Mouse (Mus musculus) limb, embryonic 12.5 days (tissue): ENCODE measurements around the gene Kcnk16. TPM values are rescaled to one million over a fixed set of nuclear protein-coding genes. Genes with fewer than 3 reads are reported as not detected.

Experiments
- ATAC-seq: fragments of 200-750 bp; cut with Nextera tagmentation; 2 replicates; pipeline ENCODE4 v1.8.0; 2017; ENCODE audit warnings: low read depth, moderate TSS enrichment; ENCODE audit not compliant: insufficient number of reproducible peaks, insufficient read depth, low FRiP score, low TSS enrichment
- H3K27ac ChIP-seq: fragments of 300-500 bp; sonication (generic); 2 replicates; pipeline ENCODE4 v1.5.1; 2016; ENCODE audit warnings: mild to moderate bottlenecking, moderate library complexity
- H3K27me3 ChIP-seq: fragments of 300-500 bp; sonication (generic); 2 replicates; pipeline ENCODE4 v1.6.1; 2016; ENCODE audit warnings: mild to moderate bottlenecking, moderate library complexity
- H3K36me3 ChIP-seq: fragments of 300-500 bp; sonication (generic); 2 replicates; pipeline ENCODE4 v1.6.1; 2016; ENCODE audit warnings: mild to moderate bottlenecking, moderate library complexity
- H3K4me1 ChIP-seq: fragments of 300-500 bp; sonication (generic); replicated peaks from 2 replicates; pipeline ENCODE4 v1.6.1; 2016
- H3K4me2 ChIP-seq: fragments of 300-500 bp; sonication (generic); 2 replicates; pipeline ENCODE4 v1.6.1; 2016; ENCODE audit warnings: mild to moderate bottlenecking, moderate library complexity
- H3K4me3 ChIP-seq: fragments of 300-500 bp; sonication (generic); replicated peaks from 2 replicates; pipeline ENCODE4 v1.5.1; 2016; ENCODE audit warnings: mild to moderate bottlenecking
- H3K9ac ChIP-seq: fragments of 300-500 bp; sonication (generic); replicated peaks from 2 replicates; pipeline ENCODE4 v1.6.1; 2016; ENCODE audit warnings: mild to moderate bottlenecking, moderate library complexity
- H3K9me3 ChIP-seq: fragments of 300-500 bp; sonication (generic); 2 replicates; pipeline ENCODE4 v1.6.1; 2016; ENCODE audit warnings: mild to moderate bottlenecking, moderate library complexity
- WGBS: fragments of 180-500 bp; shearing (Covaris S2); methylation state at CpG from one replicate; pipeline ENCODE4 v1.1.7; 2016; 5-methylcytosine and 5-hydroxymethylcytosine counted together
- polyA plus RNA-seq: library from polyadenylated mRNA; unstranded; fragments of >200 nt; fragmentation: Nextera tagmentation; extraction: Ambion mirVana; gene quantifications from 2 replicates; pipeline ENCODE4 v1.2.1, GENCODE M21; 2016

Gene Kcnk16
- polyA plus RNA-seq, 1 experiment from 2014 or later, result not detected

DNA sequence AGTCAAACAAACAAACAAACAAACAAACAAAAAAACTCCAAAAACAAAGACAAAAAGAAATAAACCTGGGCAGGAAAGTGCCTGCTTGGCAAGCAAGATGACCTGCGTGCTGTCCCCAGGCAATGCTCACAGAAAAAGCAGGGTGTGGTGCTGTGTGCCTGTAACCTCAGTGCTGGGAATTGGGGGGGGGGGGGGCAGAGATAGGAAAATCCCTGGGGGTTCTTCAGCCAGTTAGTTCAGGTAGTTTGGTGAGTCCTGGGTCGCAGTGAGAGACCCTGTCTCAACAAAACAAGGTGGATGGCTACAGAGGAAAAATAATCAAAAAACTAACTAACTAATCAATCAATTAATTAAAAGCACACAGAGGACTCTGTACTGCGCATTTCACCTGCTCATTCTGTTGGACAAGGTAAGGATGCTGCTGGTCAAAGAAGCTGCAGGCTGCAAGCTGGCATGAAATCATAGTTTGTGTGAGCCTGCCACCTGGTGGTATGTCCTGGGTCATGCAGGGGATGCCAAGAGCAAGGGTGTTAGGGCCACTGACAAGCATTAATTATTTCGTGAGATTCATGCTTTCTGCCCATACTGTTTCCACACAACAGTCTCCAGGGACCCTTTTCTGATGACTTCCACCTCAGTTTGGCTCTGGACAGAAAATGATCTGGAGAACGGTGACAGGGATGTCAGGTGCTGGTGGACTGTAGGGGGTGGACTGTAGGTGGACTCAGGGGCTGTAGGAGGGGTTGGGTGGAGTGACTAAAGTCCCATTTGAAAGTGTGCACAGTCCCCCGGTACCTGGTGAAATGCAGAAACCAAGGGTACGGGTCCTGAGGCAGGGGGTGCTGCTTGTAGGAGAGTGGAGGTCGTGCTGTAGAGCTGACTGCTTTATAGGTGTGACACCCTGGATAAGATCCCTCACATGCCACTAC, 10.6 kb downstream of the Kcnk16 start:
- H3K9me3 ChIP-seq, result no peaks in the 10 kb centered on the region
- peaks cover 21% of the 10 kb centered on the region for H3K27me3 ChIP-seq
- 50% methylated on average over 8 of the region's 8 CpGs for WGBS
- no peak overlapping the region for H3K27ac ChIP-seq
- H3K4me2 ChIP-seq, result no peak overlapping the region
- H3K36me3 ChIP-seq, result no peaks in the 10 kb centered on the region
- ATAC-seq, result no peak
- H3K9ac ChIP-seq, result no peak overlapping the region
- no peaks in the 10 kb centered on the region for H3K4me1 ChIP-seq
- no peak overlapping the region for H3K4me3 ChIP-seq

DNA sequence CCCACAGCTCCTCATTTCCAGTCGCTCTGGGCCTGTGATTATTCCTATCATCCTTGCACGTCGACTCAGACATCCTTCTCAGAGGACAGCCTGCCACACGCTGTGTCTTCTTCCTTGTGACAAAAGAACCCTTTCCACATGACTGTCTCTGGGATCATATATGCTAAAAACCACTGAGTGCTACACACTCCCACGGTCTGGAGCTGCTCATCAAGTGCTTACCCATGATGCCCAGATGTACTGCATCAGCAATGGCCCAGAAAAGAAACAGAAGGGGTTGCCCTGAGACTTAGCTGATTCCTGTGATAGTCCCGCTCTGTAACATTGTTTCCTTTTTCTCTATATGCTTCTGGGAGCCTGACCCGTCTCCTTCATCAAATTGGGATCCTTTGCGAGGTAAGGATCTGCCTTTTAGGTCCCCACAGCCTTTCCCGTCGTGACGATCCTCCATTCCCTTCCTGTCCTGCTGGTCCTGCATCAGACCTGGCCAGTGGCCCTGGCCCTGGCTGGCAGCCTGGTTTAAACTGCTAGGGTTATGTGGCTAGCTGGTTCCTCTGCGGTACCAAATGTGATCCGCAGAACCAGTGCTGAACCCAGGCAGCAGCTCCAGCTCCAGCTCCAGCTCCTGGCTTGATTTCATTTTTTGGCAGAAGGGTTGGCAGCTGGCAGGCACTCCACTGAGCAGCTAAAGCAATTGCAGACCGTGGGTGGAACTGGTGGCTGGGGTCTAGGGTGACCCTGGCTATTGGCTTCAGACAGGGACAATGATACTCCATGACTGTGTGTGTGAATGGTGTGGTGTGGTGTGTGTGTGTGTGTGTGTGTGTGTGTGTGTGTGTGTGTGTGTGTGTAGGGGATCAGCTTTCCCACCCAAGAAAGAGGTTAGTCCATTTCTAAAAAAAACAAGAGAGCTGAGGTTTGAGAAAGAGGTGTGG, 18.5 kb downstream of the Kcnk16 start:
- Histone ChIP-seq H3K27me3 (no peaks in the 10 kb centered on the region), H3K9ac (no peak overlapping the region), H3K36me3 (no peaks in the 10 kb centered on the region), H3K27ac (no peak overlapping the region), H3K4me2 (no peak overlapping the region), H3K4me1 (no peaks in the 10 kb centered on the region), H3K9me3 (no peaks in the 10 kb centered on the region), H3K4me3 (no peak overlapping the region)
- no peak for ATAC-seq
- WGBS, result 77% methylated on average over 14 of the region's 14 CpGs

DNA sequence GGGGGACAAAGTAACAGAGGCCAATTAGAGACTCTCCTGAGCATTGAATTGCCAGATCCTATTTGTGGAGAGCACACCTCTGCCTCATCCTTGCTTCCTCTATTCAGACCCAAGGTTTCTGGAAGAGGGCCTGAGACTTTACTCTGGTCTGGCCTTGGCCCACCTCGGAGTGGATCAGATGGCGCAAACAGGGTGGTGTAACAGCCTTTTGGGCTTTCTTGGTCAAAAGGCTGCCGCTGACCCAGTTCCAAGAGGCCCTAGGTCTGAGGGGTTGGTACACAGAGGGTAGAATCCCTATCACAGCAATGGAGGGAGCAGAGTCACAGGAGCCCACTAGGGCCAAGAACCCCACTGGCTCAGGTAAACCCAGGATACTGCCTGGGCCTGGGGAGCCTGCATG, 21.0 kb downstream of the Kcnk16 start:
- Histone ChIP-seq H3K36me3 (no peaks in the 10 kb centered on the region), H3K4me2 (no peak overlapping the region), H3K27ac (no peak overlapping the region), H3K27me3 (no peaks in the 10 kb centered on the region), H3K9me3 (no peaks in the 10 kb centered on the region), H3K4me3 (no peak overlapping the region), H3K9ac (no peak overlapping the region), H3K4me1 (no peaks in the 10 kb centered on the region)
- WGBS, result 95% methylated on average over 3 of the region's 3 CpGs
- ATAC-seq, result no peak

DNA sequence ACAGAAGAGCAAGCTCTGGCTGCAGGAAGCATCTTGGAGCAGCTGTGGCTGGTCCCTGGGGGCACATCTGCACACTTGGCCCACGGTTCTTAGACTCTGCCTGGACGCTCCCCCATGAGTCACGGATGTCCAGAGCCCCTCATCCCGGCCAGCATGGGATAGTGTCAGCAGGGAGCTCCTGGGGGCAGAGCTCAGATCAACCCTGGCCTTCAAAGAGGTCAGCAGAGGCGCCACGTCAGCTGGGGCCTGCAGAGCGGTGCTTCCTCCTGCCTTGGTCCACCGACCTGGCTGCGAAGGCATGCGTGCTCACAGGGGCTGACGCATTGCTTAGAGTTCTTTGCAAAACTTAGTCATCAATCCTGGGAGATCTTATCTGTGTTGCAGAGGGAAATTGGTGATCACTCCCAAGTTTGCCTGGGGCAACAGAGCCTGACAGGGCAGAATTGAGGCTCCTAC, 22.2 kb downstream of the Kcnk16 start:
- Histone ChIP-seq H3K27ac (no peak overlapping the region), H3K27me3 (no peaks in the 10 kb centered on the region), H3K9ac (no peak overlapping the region), H3K36me3 (no peaks in the 10 kb centered on the region), H3K4me2 (no peak overlapping the region), H3K9me3 (no peaks in the 10 kb centered on the region), H3K4me1 (no peaks in the 10 kb centered on the region), H3K4me3 (no peak overlapping the region)
- ATAC-seq, result no peak
- WGBS, result 65% methylated on average over 11 of the region's 11 CpGs

DNA sequence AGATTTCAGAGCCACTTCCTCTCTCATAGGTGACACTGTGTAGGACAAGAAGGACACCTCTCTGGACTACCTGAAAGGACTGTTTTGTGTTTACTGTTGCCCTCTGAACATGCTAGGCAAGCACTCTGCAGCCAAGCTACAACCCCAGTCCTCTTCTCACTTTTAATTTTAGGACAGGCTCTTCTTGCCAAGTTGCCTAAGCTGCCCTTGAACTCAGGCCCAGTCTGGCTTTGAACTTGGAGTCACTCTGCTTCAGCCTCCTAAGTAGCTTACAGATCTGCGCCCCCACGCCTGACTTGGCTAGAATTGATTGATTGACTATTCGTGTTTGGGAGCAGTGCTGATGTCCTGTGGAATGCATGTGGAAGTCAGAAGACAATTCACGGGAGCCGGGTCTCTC, 23.1 kb downstream of the Kcnk16 start:
- H3K4me2 ChIP-seq, result no peak overlapping the region
- no peaks in the 10 kb centered on the region for H3K36me3 ChIP-seq
- H3K4me3 ChIP-seq, result no peak overlapping the region
- H3K9me3 ChIP-seq, result 0 out of 2 replicates have a peak, but pooled peaks cover 3% of the 10 kb centered on the region
- H3K27ac ChIP-seq, result no peak overlapping the region
- 81% methylated on average over 5 of the region's 5 CpGs for WGBS
- H3K27me3 ChIP-seq, result no peaks in the 10 kb centered on the region
- ATAC-seq, result no peak
- H3K4me1 ChIP-seq, result no peaks in the 10 kb centered on the region
- H3K9ac ChIP-seq, result no peak overlapping the region

DNA sequence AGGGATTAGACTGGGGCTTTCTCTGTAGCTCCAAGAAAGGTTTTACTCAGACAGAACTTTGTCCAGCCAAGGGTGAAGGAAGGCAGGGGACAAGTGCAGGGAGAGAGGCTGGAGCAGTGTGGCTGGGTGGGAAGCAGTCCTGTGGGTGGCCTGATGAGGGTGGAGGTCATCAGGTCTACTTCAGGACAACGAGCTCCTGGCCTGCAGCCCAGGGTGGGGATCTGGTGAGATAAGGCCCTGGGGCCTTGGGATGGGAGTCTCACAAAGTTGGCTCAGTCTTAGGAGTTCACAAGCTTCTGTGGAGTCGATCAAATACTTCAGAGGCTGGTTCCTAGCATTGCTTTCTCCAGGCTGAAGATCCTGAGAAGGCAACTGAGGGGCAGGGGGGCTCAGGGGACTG, 23.7 kb downstream of the Kcnk16 start:
- H3K4me1 ChIP-seq, result no peaks in the 10 kb centered on the region
- no peak overlapping the region for H3K9ac ChIP-seq
- no peaks in the 10 kb centered on the region for H3K36me3 ChIP-seq
- no peak overlapping the region for H3K4me2 ChIP-seq
- H3K9me3 ChIP-seq, result 0 out of 2 replicates have a peak, but pooled peaks cover 4% of the 10 kb centered on the region
- no peak for ATAC-seq
- 69% methylated on average over 2 of the region's 2 CpGs for WGBS
- H3K4me3 ChIP-seq, result no peak overlapping the region
- no peak overlapping the region for H3K27ac ChIP-seq
- H3K27me3 ChIP-seq, result no peaks in the 10 kb centered on the region

DNA sequence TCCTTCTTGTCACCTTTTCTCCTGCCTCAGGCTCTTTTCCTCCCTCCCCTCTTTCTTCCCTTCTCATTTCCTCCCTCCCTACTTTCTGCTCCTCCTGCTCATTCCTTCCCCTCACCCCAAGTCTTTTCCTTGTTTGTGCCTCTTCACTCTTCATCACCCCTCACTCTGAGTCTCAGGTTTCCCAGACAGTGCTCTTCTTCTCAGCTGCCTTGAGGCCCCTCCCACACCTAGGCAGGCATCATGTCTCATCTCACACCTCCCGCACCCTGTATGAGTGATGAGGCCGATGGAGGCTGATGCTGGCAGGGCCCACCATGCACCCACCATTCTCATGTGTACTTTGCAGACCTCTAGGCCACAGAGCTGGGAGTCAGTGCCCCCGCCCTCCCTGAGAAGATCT, 25.8 kb downstream of the Kcnk16 start:
- 70% methylated on average over 3 of the region's 3 CpGs for WGBS
- ATAC-seq, result no peak

DNA sequence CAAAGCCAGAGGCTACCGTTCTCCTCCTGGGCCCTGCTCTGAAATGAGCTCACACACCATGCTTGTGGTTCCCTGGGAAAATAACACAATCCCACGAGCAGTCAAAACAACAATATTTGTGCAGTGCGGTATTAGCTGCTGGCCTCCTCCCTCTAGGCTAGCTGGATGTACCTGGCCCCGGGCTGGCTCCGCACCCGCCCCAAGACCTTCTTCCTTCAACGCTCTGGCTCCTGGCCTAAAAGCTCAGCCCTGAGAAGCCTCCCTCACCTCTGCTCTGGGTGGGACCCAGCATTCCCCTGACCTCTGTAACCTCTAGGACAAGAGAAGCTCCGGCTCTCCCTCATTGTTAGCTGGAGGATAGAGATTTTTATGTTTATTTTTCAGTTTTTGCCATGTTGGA, 26.5 kb downstream of the Kcnk16 start:
- Histone ChIP-seq H3K9ac (no peak overlapping the region), H3K4me2 (no peak overlapping the region), H3K9me3 (0 out of 2 replicates have a peak, but pooled peaks cover 4% of the 10 kb centered on the region), H3K36me3 (no peaks in the 10 kb centered on the region), H3K27ac (no peak overlapping the region), H3K27me3 (no peaks in the 10 kb centered on the region), H3K4me3 (no peak overlapping the region), H3K4me1 (no peaks in the 10 kb centered on the region)
- 84% methylated on average over 8 of the region's 8 CpGs for WGBS
- ATAC-seq, result no peak

More for the DNA sequence above, 25.8 kb downstream of the Kcnk16 start:
- Histone ChIP-seq H3K4me2 (no peak overlapping the region), H3K9me3 (0 out of 2 replicates have a peak, but pooled peaks cover 4% of the 10 kb centered on the region), H3K9ac (no peak overlapping the region), H3K36me3 (no peaks in the 10 kb centered on the region), H3K27ac (no peak overlapping the region), H3K4me1 (no peaks in the 10 kb centered on the region), H3K4me3 (no peak overlapping the region), H3K27me3 (no peaks in the 10 kb centered on the region)

DNA sequence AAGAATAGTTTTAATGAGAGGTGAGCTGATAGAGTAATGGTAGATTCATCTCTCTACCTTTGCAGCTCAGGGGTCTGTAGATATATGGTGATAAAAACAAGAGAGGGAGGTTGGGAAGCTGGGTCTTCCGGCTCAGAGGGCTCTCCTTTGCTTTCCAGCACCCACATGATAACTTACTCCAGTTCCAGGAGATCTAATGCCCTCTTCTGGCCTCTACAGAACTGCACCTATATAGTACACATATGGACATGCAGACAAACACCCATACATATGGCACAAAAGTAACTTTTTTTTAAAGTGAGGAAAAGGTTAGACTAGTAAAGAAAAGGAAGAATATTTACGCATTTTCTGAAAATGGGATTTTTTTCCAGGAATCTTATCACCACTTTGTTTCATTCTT, 34.6 kb downstream of the Kcnk16 start:
- H3K9me3 ChIP-seq, result no peaks in the 10 kb centered on the region
- H3K4me3 ChIP-seq, result no peak overlapping the region
- no peaks in the 10 kb centered on the region for H3K4me1 ChIP-seq
- ATAC-seq, result no peak
- no peak overlapping the region for H3K27ac ChIP-seq
- 80% methylated on average over 2 of the region's 2 CpGs for WGBS
- no peaks in the 10 kb centered on the region for H3K36me3 ChIP-seq
- H3K4me2 ChIP-seq, result no peak overlapping the region
- H3K9ac ChIP-seq, result no peak overlapping the region
- H3K27me3 ChIP-seq, result no peaks in the 10 kb centered on the region

DNA sequence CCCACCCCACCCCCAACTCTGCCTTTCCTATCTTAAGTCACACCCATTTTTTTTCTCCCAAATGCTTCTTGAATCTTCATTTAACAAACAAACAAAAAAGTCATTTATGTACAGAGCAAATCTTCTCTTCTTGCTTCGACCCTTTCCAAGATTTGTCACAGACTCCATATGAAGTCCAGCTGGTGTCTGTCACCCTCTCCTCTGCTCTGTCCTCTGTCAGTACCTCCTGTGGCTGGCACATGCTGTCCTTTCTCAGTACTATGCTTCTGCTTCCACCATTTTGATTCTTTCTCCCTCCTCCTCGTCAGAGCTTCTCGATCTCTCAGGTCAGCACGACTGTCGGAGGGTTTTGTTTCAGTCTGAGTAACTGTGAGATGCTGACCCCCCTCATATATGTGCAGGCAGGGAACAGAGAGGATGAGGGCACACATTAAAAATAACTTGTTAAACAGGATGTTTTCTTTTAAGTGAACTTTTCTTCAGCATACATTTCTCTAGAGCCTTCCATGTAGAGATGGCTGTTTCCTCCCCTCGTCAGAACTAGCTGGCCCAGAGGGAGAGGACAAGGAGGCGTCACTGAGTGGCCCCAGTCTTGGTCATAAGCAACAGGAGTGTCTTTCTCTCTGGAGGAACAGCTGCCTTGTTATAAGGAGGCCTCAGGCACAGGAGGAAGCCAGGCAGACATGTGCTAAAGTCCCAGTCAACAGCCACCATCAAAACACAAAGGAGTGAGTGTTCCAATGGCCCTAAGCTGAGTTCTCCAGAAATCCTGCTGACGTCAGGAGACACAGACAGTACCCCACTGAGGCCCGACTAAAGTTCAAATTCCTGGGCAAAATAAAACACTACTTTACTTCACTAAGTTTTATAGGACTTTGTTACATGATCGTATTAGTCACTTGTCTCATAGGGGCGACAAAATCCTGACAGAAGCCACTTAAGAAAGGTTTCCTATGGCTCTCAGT, 35.7 kb downstream of the Kcnk16 start:
- no peak for ATAC-seq
- Histone ChIP-seq H3K4me3 (no peak overlapping the region), H3K36me3 (no peaks in the 10 kb centered on the region), H3K9me3 (no peaks in the 10 kb centered on the region), H3K4me1 (no peaks in the 10 kb centered on the region), H3K27ac (0 out of 2 replicates have a peak overlapping the region, but pooled peaks have one; percentile 9), H3K9ac (no peak overlapping the region), H3K4me2 (no peak overlapping the region), H3K27me3 (no peaks in the 10 kb centered on the region)
- 74% methylated on average over 11 of the region's 11 CpGs for WGBS
